Mouse (Mus musculus) layer of hippocampus, postnatal 25 days (tissue): ENCODE results near the gene Mepce. TPM values are rescaled to one million over a fixed set of nuclear protein-coding genes. Genes with fewer than 3 reads are reported as not detected.
A peak's percentile ranks its signal among the peaks of the same experiment; 100 is the strongest.
"Not testable (repeated sequence)": the region's sequence is repeated elsewhere in the genome, so short reads cannot be mapped to it uniquely, and the experiment has no call there.

Experiments used
- DNase-seq, 2 experiments: peaks; one replicate each; pipeline ENCODE4 v3.0.0; 2022; ENCODE audit warnings: mixed read lengths in 2 of 2, low spot score in 1 of 2; ENCODE audit errors: extremely low spot score in 1 of 2
- total RNA-seq, 2 experiments: library from RNA; stranded (reverse); gene quantifications; 2 replicates each; pipeline ENCODE4 v1.2.3; 2021

Mepce gene
- total RNA-seq, 2 experiments from 2014 or later = 40.1 to 42.8 TPM

DNA sequence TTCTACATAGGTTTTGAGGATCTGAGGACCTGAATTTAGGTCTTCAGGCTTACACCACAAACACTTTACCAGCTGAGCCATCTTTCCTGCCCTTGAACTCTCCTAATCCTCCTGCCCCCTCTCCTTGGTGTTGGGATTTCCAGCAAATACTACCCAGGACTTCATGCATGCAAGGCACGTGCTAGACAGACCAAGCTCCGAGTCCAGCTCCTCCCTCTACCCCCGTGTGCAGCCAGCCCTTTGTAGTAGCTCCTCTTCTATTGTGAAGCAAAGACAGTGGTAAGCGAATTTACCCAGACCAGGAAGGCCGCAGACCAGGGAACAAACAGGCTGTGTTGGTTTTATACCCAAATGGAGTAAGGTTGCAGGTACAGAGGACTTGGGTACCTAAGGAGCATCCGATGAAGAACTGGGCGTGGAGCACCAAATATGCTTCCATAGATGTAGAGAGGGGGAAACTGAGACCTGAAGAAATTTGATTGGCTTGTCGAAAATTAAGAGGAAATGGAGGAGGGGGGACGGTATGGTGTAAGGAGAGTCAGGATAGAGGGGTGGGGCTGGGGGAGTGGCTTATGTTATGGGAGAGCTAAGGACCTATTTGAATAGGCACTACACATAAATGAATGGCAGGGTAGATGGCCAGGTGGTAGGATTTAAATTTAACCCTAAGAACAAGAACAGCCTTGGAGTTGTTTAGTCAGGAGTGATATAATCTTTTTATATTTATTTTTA lies 22.7 kb downstream of the Mepce start:
- DNase-seq = no peak

DNA sequence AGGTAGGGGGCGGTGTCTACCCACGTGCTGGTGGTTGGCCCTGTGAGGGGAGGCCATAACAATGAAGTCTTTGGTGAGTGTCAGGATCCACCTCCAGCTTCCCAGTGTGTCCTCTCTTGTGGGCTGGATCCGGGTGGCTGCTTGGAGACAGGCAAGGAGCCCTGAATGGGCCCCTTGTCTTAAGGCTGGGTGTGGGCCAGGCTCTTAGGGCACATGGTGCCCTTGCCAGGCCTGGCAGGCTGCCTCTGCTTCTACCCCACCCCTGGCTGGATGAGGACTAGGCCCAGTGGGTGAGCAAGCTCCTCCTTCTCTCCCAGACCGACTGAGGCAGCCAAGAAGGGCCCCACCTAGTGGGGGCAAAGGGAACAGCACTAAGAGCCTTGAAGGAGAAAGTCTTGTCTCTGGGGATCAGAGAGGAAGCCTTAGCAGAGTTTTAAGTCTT lies 27.5 kb downstream of the Mepce start:
- peak; percentile 77 to 84 for DNase-seq

DNA sequence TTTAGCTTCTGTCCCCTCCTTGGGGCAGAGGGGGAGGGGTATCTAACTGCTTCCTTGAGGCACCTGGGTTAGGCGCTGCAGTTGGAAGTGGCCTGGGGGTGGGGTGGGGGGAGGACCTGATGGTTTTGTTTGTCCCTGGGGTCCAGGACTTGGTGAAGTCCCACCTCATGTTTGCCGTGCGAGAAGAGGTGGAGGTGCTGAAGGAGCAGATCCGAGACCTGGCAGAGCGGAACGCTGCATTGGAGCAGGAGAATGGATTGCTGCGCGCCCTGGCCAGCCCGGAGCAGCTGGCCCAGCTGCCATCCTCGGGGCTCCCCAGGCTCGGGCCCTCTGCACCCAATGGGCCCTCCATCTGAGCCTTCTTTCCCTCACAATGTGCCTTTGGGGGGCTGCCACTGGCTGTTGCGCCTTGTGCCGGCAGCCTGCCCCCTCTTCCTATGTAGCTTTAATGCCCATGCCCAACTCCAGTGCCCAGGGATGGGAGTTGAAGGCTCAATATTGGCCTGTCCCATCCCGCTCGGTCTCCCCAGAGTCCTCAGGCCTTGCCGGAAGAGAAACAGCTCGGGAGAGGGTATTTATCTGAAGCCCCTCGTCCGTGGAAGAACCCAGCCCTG lies 28.4 kb downstream of the Mepce start:
- no peak for DNase-seq

DNA sequence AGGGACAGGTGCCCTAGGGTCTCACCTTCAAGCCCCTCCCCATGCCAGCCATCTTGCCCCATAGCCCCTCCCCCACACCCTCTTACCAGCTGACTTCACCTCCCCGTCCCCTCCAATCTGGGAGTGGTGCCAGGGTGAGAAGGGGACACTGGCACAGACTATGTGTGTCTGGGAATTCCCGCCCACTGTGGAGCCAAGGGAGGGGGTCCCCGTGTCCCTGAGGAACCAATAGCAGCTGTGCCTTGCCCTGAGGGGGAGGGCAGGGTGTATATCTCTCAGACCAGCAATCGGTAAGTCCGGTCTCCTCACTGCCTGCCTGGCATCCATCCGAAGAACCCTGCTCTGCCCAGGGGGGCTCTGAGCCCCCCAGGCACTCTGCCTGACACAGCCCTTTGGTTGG lies 29.6 kb downstream of the Mepce start:
- DNase-seq = peak; percentile 59 to 72

DNA sequence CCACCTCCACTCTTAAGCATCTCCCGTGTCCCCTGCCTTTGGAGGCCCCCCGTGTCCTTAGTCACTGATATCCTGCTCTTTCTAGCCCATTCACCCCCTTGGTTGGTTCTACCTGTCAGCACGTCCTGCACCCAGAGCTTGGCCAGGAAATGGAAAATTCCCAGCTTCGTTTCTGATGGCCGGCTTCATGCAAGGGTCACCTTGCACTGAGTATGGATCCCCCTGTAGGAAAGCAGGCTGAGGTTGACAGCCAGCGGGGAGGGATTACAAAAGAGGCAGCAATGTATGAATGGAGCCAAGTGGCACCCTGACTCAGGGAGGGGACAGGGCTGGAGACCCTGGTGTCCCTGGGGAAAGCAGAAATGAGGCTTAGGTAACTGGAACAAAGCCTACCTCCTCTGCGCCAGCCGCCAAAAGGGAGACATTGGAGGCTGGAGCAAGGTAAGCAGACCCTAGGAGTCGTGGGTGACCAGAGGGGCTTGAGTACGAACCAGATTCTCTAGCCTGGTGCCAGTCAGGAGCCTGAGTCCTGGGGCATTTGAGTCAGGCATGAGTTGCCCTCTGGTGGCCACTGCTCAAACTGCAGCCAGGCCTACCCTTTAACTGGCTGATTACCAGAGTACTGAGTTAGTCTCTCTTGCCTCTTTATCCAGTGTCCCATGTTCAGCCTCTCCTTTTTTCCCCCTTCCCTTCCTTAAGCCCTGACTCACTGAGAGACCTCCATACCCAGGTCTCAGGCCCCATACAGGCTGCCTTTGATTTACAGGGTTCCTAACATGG lies 30.4 kb downstream of the Mepce start:
- peak; percentile 81 to 96 for DNase-seq

DNA sequence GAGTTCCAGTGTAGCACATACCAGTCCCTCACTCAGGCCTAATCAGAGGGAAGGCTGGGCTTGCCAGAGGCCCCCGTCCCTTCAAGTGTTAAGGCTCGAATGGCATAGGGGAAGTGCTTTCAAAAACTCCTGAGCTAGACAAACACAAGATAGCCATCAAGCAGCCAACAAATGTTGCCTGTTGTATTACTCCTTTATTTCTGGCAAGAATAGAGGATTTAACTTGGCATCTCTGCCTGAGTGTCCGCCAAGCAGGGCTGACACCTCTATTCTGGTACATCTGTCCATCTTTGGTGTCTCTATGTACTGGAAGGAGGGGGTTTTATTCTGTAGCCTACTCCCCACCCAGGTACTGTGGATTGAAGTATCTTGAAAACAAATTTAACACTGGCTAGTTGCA lies 31.3 kb downstream of the Mepce start:
- no peak for DNase-seq

DNA sequence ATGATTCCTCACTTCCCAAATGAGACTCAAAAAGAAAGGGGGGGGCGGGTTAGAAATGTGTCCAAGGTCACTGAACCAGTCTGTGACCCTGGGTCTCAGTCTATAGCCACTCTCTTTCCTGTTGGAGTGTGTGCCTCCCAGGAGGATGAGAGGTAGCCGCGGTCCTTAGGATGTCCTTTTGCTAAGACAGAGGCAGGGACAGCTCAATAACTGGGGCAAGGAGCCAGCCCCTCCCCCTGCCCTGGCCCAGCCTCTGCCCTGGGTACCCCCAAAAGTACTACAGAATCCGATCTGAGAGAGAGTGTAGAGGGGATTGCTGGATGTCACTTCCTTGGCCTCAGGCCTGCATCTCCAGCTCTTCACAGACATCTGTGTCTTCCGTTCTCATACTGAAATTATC lies 32.0 kb downstream of the Mepce start:
- no peak for DNase-seq

DNA sequence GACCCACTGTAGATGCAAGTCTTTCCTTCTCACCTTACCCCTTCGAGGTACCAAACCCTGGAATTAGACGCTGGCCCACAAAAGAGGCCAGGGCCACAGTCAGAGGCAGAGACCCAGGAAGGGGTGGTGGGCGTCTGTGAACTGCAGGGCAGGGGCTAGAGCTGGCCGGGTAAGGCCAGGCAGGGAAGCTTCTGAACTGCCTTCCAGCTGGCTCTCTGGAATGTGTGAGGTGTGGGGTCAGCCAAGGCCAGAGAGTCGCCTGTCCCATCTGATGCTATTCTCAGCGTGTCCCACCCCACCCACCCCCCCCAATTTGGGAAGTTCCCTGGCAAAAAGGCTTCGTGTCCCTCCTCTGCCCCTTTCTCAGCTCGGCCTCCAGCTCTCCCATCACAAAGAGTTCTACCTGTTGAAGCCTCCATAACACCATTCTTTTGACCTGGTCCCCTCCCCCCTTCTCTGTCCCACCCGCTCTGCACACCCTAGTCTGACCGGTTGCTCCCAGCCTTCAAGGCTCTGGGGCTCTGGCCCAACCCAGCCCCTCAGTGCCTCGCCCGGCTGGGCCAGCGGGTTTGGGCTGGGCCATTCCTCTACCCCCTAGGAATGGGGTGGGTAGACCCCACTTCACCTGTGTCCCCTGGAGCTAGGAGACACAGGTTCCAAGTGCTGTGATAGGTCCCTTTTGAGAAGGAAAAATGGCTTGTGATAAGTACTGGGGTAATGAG lies 34.2 kb downstream of the Mepce start:
- DNase-seq = no peak

DNA sequence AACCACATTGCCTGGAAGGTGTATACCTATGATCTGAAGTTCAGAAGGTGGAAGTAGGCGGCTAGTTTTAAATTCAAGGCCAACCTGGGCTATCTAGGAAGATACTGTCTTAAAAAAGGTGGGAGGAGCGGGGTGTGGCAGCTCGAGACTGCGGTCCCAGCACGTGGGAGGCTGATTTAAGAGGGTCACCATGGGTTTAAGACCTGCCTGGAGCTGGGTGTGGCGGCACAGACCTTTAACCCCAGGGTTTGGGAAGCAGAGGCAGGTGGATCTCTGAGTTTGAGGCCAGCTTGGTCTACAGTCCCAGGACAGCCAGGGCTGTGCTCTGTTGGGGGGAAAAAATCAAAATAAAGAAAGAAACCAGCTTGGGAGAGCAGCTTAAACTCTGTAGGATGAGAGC lies 35.5 kb downstream of the Mepce start:
- no peak for DNase-seq

DNA sequence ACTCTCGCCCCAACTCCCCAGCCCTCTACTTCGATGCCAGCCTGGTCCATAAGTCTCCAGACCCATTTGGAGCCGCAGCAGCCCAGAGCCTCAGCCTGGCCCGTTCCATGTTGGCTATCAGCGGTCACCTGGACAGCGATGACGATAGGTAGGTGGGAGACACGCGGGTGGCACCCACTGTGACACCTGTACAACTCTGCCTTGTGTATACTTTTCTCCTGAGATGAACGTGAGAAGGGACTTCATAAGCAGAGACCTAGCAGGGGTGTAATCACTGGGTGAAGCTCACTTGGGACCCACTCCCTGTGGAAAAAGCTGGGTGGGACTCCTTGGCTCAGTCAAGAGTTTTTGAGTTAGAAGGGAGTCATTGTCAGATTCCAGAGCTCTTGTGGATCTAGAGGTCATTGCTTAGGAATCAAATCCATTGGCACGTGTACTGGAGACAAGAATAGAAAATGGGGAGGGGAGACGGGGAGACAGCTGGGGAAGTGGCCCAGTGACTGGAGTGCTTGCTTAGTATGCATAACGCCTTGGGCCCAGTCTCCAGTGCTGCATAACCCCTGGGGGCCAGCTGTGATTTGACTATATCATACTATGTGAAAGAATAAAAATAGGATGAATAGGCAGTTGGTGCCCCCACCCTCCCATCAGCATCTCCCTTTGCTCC lies 36.1 kb downstream of the Mepce start:
- DNase-seq = no peak

DNA sequence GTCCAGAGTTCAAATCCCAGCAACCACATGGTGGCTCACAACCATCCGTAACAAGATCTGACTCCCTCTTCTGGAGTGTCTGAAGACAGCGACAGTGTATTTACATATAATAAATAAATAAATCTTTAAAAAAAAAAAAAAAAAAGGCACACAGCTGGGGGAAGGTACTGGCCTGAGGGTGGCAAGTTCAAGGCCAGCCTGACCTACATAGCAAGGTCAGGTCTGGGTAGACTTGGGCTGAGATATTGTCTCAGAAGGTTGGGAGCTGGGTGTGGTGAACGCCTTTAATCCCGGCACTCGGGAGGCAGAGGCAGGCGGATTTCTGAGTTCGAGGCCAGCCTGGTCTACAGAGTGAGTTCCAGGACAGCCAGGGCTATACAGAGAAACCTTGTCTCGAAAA lies 37.2 kb downstream of the Mepce start:
- not testable (repeated sequence) for DNase-seq

DNA sequence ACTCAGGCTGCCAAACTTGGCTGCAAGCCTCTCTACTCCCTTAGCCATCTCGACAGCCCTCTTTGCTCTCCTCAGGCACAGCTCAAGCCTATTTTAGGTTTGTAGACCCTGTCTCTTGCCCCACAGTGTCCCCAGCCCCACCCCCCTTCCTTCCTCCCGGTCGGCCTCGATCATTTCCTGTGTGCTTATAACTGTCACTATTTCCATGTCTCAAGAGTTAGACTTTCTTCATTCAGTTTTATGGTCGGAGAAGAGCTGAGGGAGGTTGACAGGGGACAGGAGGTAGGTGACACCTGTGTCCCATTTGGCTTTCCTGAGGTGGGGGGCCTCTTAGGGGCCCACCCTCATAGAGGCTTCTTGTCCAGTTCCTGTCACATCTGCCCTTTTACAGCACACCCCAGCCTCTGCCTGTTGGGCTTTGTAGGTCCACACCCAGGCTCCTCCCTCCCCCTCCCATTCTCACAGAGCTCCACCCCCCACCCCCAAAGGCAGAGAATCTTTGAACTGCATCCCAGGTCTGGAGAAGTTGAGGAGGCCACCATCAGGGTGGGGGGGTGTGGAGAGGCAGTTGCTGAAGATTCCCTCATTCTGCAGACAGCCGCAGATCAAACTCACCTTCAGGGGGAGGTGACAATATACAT lies 38.1 kb downstream of the Mepce start:
- DNase-seq = no peak

DNA sequence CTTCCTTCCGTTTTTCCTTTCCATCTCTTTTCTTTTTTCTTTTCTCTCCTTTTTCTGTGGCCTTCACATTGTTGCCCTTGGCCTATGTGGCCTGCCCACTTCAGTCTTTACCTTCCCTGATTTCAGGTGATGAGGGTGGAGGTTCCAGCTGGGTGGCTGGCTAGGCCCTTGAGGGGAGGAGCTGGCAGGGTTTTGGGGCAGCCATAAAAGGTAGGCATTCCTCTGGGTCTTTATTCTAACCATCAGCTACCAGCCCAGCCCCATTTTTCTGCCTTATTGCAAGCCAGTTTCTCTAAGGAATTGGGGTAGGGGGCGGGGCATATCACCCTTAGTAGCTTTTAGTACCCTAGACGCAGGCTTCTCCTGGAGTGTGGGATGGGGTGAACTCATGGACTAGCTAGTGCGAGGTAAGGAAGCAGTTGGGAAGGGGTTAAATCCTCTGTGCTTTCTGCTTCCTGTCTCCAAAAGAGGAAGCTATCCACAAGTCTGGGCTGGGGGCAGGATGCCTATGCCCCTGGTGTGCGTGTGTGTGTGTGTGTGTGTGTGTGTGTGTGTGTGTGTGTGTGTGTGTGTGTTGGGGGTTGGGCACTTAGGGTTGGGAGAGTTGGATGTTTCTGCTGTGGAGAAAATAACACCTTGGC lies 39.2 kb downstream of the Mepce start:
- DNase-seq = no peak

DNA sequence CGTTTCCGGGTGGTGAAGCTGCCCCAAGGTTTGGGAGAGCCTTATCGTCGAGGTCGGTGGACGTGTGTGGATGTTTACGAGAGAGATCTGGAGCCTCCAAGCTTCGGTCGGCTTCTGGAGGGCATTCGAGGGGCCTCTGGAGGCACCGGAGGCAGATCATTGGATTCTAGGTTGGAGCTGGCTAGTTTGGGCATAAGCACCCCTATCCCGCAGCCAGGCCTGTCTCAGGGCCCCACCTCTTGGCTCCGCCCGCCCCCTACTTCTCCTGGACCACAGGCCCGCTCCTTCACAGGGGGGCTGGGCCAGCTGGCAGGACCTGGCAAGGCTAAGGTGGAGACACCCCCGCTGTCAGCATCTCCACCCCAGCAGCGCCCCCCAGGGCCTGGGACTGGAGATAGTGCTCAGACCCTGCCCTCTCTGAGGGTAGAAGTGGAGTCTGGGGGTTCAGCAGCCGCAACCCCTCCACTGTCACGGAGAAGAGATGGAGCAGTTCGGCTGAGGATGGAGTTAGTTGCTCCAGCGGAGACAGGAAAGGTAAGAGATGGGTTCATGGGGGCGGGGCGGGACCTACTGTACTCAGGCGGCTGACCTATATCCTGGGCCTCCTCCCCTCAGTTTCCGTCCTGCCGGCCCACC lies 40.0 kb downstream of the Mepce start:
- DNase-seq = no peak

DNA sequence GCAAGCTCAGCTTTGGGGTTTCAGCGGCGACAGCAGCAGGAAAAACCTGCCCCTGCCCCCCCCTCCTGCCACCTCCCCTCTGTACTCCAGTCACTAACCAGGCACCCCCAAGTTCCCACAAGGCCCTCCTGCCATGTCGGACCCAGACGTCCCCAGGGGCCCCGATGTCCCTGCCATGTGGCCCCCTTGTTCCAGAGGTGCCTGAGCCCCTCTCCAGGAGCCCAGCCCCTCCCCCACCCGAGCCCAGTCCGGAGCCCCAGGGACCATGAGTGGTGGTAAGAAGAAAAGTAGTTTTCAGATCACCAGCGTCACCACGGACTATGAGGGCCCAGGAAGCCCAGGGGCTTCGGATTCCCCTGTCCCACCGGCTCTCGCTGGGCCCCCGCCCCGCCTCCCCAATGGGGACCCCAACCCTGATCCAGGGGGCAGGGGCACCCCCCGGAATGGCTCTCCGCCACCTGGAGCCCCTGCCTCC lies 40.6 kb downstream of the Mepce start:
- DNase-seq = no peak

DNA sequence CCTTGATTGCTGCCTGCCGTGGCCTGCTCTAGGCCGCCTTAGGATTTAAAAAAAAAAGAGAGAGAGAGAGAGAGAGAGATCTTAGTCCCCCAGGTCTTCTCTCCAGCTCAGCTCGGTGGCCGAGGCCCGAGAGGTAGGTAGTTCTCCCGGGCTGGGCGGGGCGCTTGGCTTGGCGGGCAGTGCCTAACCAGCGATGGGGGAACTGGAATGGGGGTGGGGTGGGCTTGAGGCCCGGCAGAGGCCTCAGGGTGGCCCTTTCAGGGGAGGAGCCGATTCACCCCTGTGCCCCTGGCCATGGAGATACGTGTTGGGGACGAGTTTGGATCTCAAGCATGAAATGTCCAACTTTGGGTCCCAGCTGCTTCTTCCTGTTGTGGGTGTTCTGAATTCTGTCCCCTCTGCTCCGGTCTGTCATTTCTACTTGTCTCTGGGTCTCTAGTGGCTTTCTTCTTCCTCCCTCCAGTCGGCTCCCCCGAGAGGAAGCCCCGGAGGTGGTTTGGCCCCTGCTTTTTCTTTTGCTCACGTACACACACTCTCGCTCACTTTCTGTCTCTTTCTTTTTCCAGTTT lies 41.1 kb downstream of the Mepce start:
- no peak for DNase-seq

DNA sequence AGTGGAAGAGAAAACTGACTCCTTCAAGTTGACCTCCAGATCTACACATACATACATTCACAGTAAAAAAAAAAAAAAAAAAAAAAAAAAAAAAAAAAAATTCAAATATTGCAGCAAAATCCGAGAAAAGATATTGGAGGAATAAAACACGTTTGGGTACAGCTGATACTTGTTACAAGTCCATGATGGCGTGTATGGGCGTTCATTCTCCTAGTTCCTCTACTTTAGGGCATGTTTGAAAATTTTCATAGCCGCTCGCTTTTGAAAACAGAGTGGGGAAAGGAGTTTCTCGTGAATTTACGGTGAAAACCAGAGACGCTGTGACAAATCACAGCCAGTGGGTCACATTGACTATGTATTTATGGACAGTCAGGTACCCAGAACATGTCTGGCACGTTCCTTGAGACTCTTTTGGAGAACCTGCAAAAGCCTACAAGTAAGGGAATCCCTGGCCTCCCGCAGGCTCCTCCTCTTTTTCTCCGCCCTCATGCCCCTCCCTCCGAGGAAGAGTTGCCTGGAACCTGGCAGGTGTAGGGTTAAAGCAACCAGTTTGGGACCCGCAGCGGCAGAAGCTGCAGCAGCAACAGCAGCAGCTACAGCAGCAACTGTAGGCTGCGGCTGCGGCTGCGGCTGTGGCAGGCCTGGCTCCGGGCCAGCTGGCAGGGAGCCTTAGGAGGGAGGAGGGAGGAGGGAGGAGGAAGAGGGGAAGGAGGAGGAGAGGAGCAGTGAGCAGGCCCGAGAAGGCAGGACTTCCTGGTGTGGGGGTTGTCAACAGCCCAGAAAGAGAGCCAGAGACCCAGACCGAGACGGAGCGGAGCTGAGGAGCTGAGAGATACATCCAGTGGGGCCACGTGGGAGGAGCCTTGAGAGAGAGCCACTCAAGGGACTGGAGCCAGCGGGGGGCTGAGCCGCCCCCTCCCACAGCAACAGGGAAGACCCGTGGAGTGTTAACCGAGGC lies 42.0 kb downstream of the Mepce start, which contains the start of gene Tsc22d4:
Tsc22d4 (plus strand) TSS at position 517 of the 958 bp plus-strand sequence.
- DNase-seq = peak; percentile 71 to 85
